Mouse (Mus musculus): ENCODE measurements around the gene Mast2. TPM values are rescaled to one million over a fixed set of nuclear protein-coding genes. Genes with fewer than 3 reads are reported as not detected.

The Mast2 gene
- total RNA-seq, 2 experiments from 2014 or later: 41.9 to 44.7 TPM

GRCm38 (mm10) chr4:116412993-116413392, 51.0 kb downstream of the Mast2 start:
- DNase-seq (ENCODE audit: low spot score in 2 of 2): no peak

DNA sequence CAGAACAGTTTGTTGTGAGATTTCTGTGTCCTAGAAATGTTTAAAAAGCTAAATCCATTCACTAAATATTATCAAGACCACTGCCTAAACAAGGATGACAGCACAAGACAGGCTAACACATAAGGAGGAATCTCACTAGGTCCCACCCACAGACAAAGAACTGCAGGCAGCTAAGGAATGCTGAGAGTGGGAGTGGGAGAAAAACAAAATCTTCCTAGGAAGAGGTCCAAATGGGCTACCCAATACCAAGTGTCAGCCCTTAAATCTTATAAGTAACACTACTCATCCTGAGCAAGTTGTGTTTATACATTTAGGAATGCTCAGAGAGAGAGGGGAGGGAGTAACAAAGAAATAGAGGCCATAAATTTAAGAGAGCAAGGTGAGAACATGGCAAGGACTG, 52.6 kb downstream of the Mast2 start:
- DNase-seq (ENCODE audit: low spot score in 2 of 2): no peak

GRCm38 (mm10) chr4:116406668-116407067, 57.3 kb downstream of the Mast2 start:
- no peak for DNase-seq (ENCODE audit: low spot score in 2 of 2)

- DNase-seq (ENCODE audit: low spot score in 2 of 2): no peak
Observed at GRCm38 (mm10) chr4:116405955-116406351, 58.0 kb downstream of the Mast2 start.

DNA sequence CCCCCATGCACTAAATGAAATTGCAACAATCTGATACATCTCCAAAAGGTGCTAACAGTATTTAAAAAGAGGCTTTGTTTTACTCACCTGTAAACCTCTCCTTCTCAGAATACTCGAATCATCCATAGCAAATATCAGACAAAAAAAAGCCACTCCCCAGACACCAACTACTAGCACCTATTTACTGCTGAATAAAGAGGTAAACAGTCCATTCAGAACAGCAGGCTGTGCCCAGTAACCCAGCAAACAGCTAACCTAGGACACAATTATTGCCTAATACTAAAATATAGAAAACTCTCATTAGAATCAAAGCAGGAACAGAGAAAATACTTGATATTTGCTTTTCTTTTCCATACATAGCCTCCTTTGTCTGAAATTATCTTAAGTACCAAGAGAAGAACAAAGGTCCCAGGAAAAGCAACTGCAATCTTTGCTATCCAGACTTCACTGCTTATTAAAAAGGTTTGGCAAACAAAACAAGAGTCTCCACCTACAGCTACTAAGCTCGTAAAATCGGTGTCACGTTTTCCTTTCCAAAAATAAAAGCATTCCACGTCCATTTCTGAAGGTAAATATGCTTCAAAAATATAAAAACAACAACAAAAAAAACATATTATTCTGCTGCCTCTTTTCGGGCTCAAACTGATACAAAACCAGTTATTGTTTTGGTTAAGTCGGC, 58.6 kb downstream of the Mast2 start:
- no peak for DNase-seq (ENCODE audit: low spot score in 2 of 2)

DNA sequence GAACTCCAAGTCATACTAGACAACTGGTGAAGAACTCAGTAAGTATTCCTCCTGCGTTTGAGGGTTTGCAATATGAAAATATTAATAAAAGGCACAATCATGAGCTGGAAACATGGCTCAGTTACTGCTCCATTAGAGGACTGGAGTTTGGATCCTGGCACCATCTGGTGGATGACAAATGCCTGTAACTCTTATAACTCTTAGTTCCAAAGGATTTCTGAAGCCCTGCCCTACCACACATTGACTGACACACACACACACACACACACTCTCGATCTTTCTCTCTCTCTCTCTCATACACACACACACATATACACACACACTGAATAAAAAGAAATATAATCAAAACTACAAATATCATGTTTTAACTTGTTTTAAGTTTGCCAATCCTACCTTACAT, 60.1 kb downstream of the Mast2 start:
- no peak for DNase-seq (ENCODE audit: low spot score in 2 of 2)

GRCm38 (mm10) chr4:116402708-116403107, 61.3 kb downstream of the Mast2 start:
- no peak for DNase-seq (ENCODE audit: low spot score in 2 of 2)

DNA sequence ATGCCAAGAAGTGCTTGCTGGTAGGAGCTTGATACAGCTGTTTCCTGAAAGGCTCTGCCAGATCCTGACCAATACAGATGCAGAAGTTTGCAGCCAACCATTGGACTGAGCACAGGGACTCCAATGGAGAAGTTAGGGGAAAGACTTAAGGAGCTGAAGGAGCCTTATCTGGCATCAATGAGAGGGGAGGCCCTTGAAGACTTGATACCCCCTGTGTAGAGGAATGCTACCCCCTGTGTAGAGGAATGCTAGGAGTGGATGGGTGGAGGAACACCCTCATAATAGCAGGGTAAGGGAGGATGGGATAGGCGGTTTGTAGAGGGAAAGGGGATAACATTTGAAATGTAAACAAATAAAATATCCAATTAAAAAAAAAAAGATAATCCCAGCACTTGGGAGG, 65.9 kb downstream of the Mast2 start:
- no peak for DNase-seq (ENCODE audit: low spot score in 2 of 2)

DNA sequence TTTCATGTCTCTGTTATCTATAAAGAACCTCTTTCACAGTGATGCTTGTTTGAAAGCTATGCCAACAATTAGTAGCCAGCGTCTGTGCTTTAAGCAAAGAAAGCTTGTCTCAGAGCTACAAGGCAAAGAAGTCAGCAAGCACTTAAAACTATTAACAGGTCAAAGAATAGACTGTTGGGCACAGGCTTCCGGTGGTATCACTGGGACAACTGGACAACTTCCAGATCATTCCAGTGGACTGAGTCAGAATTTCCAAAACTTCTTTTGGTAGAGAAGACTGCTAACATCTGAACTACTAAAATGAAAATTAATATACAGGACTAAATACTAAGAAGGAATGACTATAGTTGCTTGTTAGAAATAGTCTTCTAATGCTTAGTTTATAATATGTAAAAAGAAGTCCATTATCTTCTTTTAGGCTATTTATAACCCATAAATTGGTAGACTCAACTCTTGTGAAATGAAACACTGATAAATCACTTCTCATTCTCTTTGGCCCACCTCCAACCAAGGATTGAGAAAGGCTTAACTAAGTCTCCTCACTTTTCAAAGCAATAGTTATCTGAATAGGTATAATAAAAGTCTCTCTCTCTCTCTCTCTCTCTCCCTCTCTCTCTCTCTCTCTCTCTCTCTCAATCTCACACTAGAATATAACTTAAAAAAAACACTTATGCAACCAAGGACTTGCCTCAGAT, 85.9 kb downstream of the Mast2 start:
- no peak for DNase-seq (ENCODE audit: low spot score in 2 of 2)

DNA sequence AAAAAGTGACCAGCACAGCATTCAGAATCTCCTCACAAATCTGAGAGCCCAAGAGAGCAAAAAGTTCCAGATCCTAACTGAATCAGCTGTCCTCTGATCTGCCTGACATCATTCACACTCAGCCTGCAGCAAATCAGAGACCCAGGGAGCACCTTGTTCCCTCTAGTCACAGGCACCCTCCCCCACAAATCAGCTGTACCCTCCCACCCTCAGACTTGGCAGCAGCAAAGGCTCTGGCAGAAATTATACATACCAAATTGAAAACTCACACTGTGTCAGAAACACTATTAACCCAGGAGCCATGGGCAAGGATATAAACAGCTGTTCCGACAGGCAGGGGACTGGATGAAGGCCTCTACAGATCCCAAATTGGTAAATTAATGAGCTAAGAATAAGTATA, 92.3 kb downstream of the Mast2 start:
- DNase-seq (ENCODE audit: low spot score in 2 of 2): peak in 1 of 2 experiments; percentile 24

DNA sequence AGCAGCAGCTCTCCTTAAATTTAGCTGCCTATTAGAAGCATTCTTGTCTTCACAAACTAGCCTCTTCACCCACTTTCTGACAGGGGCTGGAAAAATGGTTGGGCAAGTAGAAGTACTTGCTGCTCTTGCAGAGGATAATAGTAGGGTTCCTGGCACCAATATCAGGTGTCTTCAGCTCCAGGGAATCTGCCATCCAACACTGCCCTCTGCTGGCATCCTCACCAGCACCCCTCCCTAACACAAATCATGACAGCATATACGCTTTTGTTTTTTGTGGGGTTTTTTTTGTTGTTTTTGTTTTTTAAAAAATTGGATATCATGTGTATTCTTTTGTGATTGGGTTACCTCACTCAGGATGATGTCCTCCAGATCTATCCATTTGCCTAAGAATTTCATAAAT, 105.9 kb downstream of the Mast2 start:
- no peak for DNase-seq (ENCODE audit: low spot score in 2 of 2)

GRCm38 (mm10) chr4:116352919-116353318, 111.1 kb downstream of the Mast2 start:
- DNase-seq (ENCODE audit: low spot score in 2 of 2): no peak

DNA sequence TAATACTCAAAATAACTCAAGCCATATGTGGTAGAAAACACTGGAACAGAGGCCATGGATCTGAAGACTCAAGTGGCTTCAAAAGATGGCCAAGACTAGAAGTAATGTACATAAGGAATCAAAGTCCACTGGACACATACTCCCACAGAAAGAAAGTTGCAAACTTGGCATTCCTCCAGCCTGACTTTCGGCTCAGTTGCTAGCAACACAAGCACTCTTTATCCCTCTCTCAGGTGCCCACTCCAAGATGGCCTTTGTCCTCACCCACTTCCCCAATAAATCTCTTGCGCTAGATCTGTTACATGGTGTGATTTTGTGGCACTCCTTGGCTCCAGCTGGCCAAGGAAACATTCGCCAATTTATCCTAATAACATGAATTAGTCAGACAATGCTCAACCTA, 111.5 kb downstream of the Mast2 start:
- DNase-seq (ENCODE audit: low spot score in 2 of 2): no peak

- DNase-seq (ENCODE audit: low spot score in 2 of 2): peak; percentile 26 to 50
Observed at GRCm38 (mm10) chr4:116342119-116342518, 121.9 kb downstream of the Mast2 start.

GRCm38 (mm10) chr4:116336294-116336693, 127.7 kb downstream of the Mast2 start:
- no peak for DNase-seq (ENCODE audit: low spot score in 2 of 2)

GRCm38 (mm10) chr4:116329256-116329655, 134.7 kb downstream of the Mast2 start:
- DNase-seq (ENCODE audit: low spot score in 2 of 2): no peak

DNA sequence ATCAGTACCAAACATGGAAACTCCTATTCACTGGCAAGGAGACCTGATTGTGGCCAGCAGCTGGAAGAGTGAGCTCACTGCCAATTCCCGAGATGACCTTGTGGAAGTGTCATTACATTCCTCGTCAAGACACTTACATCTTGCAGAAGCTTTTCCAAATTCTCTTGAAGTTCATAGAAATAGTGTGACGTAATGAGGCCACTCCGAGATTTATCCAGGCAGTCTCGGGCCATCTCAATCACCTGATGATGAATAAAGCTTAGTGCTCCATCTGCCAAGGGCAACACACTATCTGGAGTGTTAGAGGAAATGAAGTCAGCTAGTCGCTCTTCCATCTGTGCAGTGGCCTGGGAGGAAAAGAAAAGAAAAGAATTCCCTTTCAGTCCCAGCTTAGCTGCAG, 141.9 kb downstream of the Mast2 start:
- no peak for DNase-seq (ENCODE audit: low spot score in 2 of 2)

GRCm38 (mm10) chr4:116317575-116317974, 146.4 kb downstream of the Mast2 start:
- no peak for DNase-seq (ENCODE audit: low spot score in 2 of 2)

DNA sequence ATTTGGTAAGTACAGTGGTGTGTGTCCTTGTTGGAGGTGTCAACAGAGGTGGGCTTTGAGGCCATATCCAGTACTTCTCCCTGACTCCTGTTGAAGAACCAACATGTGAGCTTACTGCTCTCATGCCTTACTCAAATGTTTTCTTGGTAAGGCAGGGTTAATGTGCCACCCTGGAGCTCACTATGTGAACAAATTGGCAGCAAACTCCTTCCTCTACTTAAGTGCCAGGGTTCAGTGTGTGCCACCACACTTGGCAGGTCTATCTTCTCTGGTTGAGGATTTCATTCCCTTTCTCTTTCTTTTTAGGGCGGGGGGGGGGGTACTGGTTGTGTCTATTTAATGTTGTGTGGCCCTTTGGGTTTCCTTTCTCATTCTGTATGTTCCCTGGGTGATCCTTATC, 159.4 kb downstream of the Mast2 start:
- DNase-seq (ENCODE audit: low spot score in 2 of 2): no peak

DNA sequence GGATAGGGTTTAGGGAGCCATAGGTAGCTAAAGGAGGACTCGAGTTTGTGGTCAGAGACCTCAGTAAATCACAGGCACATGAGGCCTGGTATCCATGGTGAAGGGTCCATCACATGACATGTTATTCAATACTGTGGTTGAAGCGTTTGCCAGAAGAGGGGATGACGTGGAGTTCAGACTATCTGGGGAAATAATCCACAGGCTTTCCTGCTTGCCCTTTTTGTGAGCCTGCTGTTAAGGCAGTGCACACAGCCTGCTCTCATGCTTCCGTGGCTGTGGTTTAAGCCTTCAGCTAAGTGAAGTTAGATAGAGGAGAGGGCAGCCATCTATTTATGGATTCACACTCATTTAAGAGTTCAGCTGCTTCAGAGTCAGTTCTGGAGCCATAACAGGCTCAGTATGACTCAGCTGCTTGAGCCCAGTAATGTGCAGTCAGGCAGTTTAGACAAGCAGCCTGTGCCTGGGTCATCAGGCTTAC, 163.1 kb downstream of the Mast2 start:
- DNase-seq (ENCODE audit: low spot score in 2 of 2): no peak

- DNase-seq (ENCODE audit: low spot score in 2 of 2): no peak
Observed at GRCm38 (mm10) chr4:116293296-116293695, 170.7 kb downstream of the Mast2 start.

GRCm38 (mm10) chr4:116291561-116291960, 172.4 kb downstream of the Mast2 start:
- no peak for DNase-seq (ENCODE audit: low spot score in 2 of 2)

DNA sequence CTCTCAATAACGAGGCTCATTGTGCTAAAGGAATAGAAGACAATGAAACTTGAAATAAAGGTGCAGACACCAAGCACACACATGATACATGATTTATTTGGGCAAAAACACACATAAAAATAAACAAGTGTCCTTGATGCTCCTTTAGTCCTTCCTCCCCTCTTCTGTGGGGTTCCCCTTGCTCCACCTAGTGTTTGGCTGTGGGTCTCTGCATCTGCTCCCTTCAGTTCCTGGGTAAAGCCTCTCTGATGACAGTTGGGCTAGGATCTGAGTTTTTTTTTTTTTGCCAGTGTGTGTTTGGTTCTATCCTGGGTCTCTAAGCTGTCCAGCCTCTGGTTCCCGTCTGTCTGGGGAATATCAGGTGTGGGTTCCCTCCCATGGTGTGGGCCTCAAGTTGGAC, 181.8 kb downstream of the Mast2 start:
- DNase-seq (ENCODE audit: low spot score in 2 of 2): peak in 1 of 2 experiments; percentile 8

Data from adrenal gland, adult 18-20 months (tissue).